26 mouse cellular contexts compared by ENCODE assay signal in genomic region chrX:103368650-103369049, GRCm38 (mm10). TPM values are rescaled to one million over a fixed set of nuclear protein-coding genes. Genes with fewer than 3 reads are reported as not detected.
"Had no signal": no experiment of that assay in that cellular context is flagged by ENCODE, and none has a peak within 500 bp of the region (broad histone marks: within the 10 kb centered on the region; RNA-seq: fewer than 3 reads in every experiment).

No protein-coding gene starts in this region.

- H3K4me3 ChIP-seq: neural tube, embryonic 12.5 days; neural tube, embryonic 13.5 days; neural tube, embryonic 15.5 days; stomach, embryonic 15.5 days had no signal

- DNase-seq: retina, postnatal 1 day; right cerebral cortex, adult 18-20 months; right cerebral cortex, postnatal 14 days; right cerebral cortex, postnatal 25 days; right cerebral cortex, postnatal 4 days; spleen, adult 18-20 months; thymus, adult 18-20 months; thymus, adult 2 months; thymus, postnatal 14 days; thymus, postnatal 25 days; thymus, postnatal 36 days; thymus, postnatal 4 days had no signal

- H3K27ac ChIP-seq: neural tube, embryonic 12.5 days; neural tube, embryonic 13.5 days; neural tube, embryonic 15.5 days; stomach, embryonic 15.5 days; stomach, postnatal 0 days had no signal

- H3K9ac ChIP-seq: neural tube, embryonic 12.5 days; neural tube, embryonic 13.5 days; neural tube, embryonic 15.5 days; stomach, embryonic 15.5 days had no signal

- H3K27me3 ChIP-seq: neural tube, embryonic 12.5 days; stomach, embryonic 15.5 days had no signal

- H3K4me1 ChIP-seq: stomach, embryonic 15.5 days had no signal

- H3K4me2 ChIP-seq: neural tube, embryonic 12.5 days; neural tube, embryonic 13.5 days; neural tube, embryonic 15.5 days; stomach, embryonic 15.5 days had no signal

- H3K9me3 ChIP-seq: neural tube, embryonic 12.5 days; neural tube, embryonic 13.5 days; neural tube, embryonic 15.5 days; stomach, embryonic 15.5 days had no signal

- H3K36me3 ChIP-seq: neural tube, embryonic 12.5 days; neural tube, embryonic 13.5 days; neural tube, embryonic 15.5 days; stomach, embryonic 15.5 days had no signal

RNA-seq across cellular contexts. Expression of gene Tsx, which starts 45.6 kb away (rescaled TPM):
- total RNA-seq: neutrophil, adult 5-6 weeks had no signal
- polyA plus RNA-seq: spleen, adult 2 months; stomach, postnatal 0 days had no signal

RNA-seq across cellular contexts. Expression of gene Cdx4, which starts 47.5 kb away (rescaled TPM):
- total RNA-seq: neutrophil, adult 5-6 weeks had no signal
- polyA plus RNA-seq: neural tube, embryonic 12.5 days; neural tube, embryonic 13.5 days; neural tube, embryonic 14.5 days; neural tube, embryonic 15.5 days; small intestine, adult 2 months; spleen, adult 2 months; stomach, embryonic 14.5 days; stomach, embryonic 15.5 days; stomach, embryonic 16.5 days; stomach, postnatal 0 days; testis, adult 2 months; thymus, adult 2 months; thymus, postnatal 0 days; urinary bladder, adult 2 months had no signal

RNA-seq across cellular contexts. Expression of gene Gm26992, which starts 53.2 kb away (rescaled TPM):
- total RNA-seq: neutrophil, adult 5-6 weeks had no signal
- polyA plus RNA-seq: neural tube, embryonic 12.5 days; neural tube, embryonic 13.5 days; neural tube, embryonic 14.5 days; neural tube, embryonic 15.5 days; small intestine, adult 2 months; spleen, adult 2 months; stomach, embryonic 14.5 days; stomach, embryonic 15.5 days; stomach, embryonic 16.5 days; stomach, postnatal 0 days; thymus, postnatal 0 days had no signal
